Mouse (Mus musculus) MEL (cell line): ENCODE measurements around the gene Usp18.

Experiments used
- KAT2A ChIP-seq: conservative IDR thresholded peaks from 2 replicates; pipeline ENCODE4 v1.6.1; 2012; ENCODE audit warnings: low read depth, low read length, improper control_type of control experiment, inconsistent platforms
- MAX ChIP-seq: IDR thresholded peaks from 2 replicates; pipeline ENCODE4 v1.6.1; 2011; ENCODE audit warnings: low read length, improper control_type of control experiment
- POLR2A ChIP-seq, 2 experiments: IDR thresholded peaks; 2 replicates each; pipeline ENCODE4 v1.6.1; 2011 to 2012; ENCODE audit warnings: low read length in 2 of 2, mild to moderate bottlenecking in 2 of 2, control low read depth in 1 of 2, improper control_type of control experiment in 1 of 2, low read depth in 1 of 2, moderate library complexity in 1 of 2; ENCODE audit not compliant: control insufficient read depth in 1 of 2, insufficient read depth in 1 of 2, poor library complexity in 1 of 2
- SIN3A ChIP-seq: IDR thresholded peaks from 2 replicates; pipeline ENCODE4 v1.6.1; 2012; ENCODE audit warnings: low read length, improper control_type of control experiment, inconsistent platforms
- TAL1 ChIP-seq: IDR thresholded peaks from 2 replicates; pipeline ENCODE4 v1.6.1; 2012; ENCODE audit warnings: mild to moderate bottlenecking, inconsistent platforms, low read length, moderate library complexity, mixed read lengths

DNA sequence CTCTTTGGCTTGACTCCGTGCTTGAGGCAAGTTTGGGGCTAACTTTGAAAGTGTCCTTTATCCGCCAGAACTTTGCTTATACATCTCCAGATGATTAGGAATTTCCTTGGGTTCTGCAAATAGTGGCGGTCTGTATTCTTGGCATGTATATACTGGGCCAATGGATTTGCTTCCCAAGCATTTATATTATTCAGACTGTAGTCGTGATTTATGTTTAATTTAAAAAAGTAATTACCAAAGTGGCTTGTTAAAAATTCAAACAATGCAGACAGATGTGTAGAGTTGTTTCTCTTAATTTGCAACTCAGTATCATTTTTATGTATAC is 293 bp downstream of the Usp18 start:
- TF ChIP-seq KAT2A (no peak), SIN3A (no peak), POLR2A (IDR thresholded peaks at IDR 0.05; ENCODE audit: control insufficient read depth in 1 of 2, insufficient read depth in 1 of 2, low read depth in 1 of 2, low read length in 2 of 2, poor library complexity in 1 of 2) (no peak), MAX (no peak), TAL1 (no peak)
